23 mouse cellular contexts compared by ENCODE assay signal in genomic region chr1:144199538-144199937, GRCm38 (mm10). TPM values are rescaled to one million over a fixed set of nuclear protein-coding genes. Genes with fewer than 3 reads are reported as not detected.
"Had no signal": no experiment of that assay in that cellular context is flagged by ENCODE, and none has a peak within 500 bp of the region (broad histone marks: within the 10 kb centered on the region; RNA-seq: fewer than 3 reads in every experiment).

No protein-coding gene starts in this region.

- H3K27me3 ChIP-seq: lung, embryonic 15.5 days; megakaryocyte, embryonic 14.5 days; midbrain, embryonic 13.5 days; midbrain, embryonic 15.5 days; neural tube, embryonic 13.5 days; neural tube, embryonic 15.5 days; stomach, embryonic 15.5 days had no signal

- H3K4me3 ChIP-seq: lung, embryonic 15.5 days; midbrain, embryonic 13.5 days; midbrain, embryonic 15.5 days; neural tube, embryonic 13.5 days; neural tube, embryonic 15.5 days; stomach, embryonic 15.5 days had no signal

- ATAC-seq: liver, postnatal 0 days; lung, postnatal 0 days; midbrain, embryonic 13.5 days; midbrain, embryonic 15.5 days had no signal

- H3K4me1 ChIP-seq: lung, embryonic 15.5 days; midbrain, embryonic 13.5 days; midbrain, embryonic 15.5 days; neural tube, embryonic 13.5 days; neural tube, embryonic 15.5 days; stomach, embryonic 15.5 days had no signal

- H3K9ac ChIP-seq: liver, postnatal 0 days; lung, embryonic 15.5 days; midbrain, embryonic 13.5 days; midbrain, embryonic 15.5 days; neural tube, embryonic 13.5 days; neural tube, embryonic 15.5 days; stomach, embryonic 15.5 days had no signal

- H3K36me3 ChIP-seq: lung, embryonic 15.5 days; midbrain, embryonic 13.5 days; midbrain, embryonic 15.5 days; neural tube, embryonic 13.5 days; neural tube, embryonic 15.5 days; stomach, embryonic 15.5 days had no signal

- H3K27ac ChIP-seq: lung, embryonic 15.5 days; midbrain, embryonic 13.5 days; midbrain, embryonic 15.5 days; neural tube, embryonic 13.5 days; neural tube, embryonic 15.5 days; stomach, embryonic 15.5 days; stomach, postnatal 0 days had no signal

- DNase-seq: liver, postnatal 0 days; lung, adult 2 months; lung, postnatal 14 days; lung, postnatal 36 days; right cerebral cortex, postnatal 14 days; thymus, adult 2 months; thymus, postnatal 25 days; thymus, postnatal 4 days had no signal

- H3K9me3 ChIP-seq: lung, embryonic 15.5 days; megakaryocyte, embryonic 14.5 days; midbrain, embryonic 13.5 days; midbrain, embryonic 15.5 days; neural tube, embryonic 13.5 days; neural tube, embryonic 15.5 days; stomach, embryonic 15.5 days had no signal

RNA-seq across cellular contexts. Expression of gene Rgs13, which starts 22.4 kb away (rescaled TPM):
- total RNA-seq: monocyte, adult 5-6 weeks had no signal
- polyA plus RNA-seq: liver, postnatal 0 days; lung, adult 2 months; lung, postnatal 0 days; spleen, adult 2 months; testis, adult 2 months had no signal

RNA-seq across cellular contexts. Expression of gene Rgs1, which starts 49.5 kb away (rescaled TPM):
- total RNA-seq: midbrain, postnatal 0 days had no signal
- polyA plus RNA-seq: midbrain, embryonic 11.5 days; midbrain, embryonic 13.5 days; midbrain, embryonic 15.5 days; midbrain, postnatal 0 days; neural tube, embryonic 11.5 days; neural tube, embryonic 13.5 days; neural tube, embryonic 15.5 days; testis, adult 2 months had no signal
